Mouse (Mus musculus): Measurements from ENCODE around the gene Bicd2.

GRCm38 (mm10) chr13:49316386-49317162 is 24.8 kb upstream of the Bicd2 start:
- TF ChIP-seq POLR2A (IDR thresholded peaks at IDR 0.05; ENCODE audit: extremely low read depth, insufficient read depth, low read length) = no peak
- TF ChIP-seq CTCF (IDR thresholded peaks at IDR 0.05; ENCODE audit: low read depth, low read length) = no peak

All from liver, adult 2 months (tissue).